Mouse (Mus musculus) right cerebral cortex, postnatal 36 days (tissue): ENCODE measurements at regions not wholly inside any gene's neighbourhood (a gene's known extent, or its start where the extent isn't known, plus 50 kb on each side); places are given as distances from the start of the nearest gene placed in this dataset.

Experiments used
- DNase-seq, 2 experiments: peaks; one replicate each; pipeline ENCODE4 v3.0.0; 2022; ENCODE audit warnings: low spot score in 2 of 2, mixed read lengths in 1 of 2

- no peak for DNase-seq
Measured at GRCm38 (mm10) chr1:90398396-90398975, 194.7 kb downstream of the Ackr3 start.

GRCm38 (mm10) chr1:90403057-90403456 lies 199.3 kb downstream of the Ackr3 start:
- no peak for DNase-seq

- no peak for DNase-seq
Measured at GRCm38 (mm10) chr1:90404717-90405487, 197.9 kb upstream of the Cops8 start.

- no peak for DNase-seq
Measured at GRCm38 (mm10) chr1:90406663-90407062, 196.1 kb upstream of the Cops8 start.

- no peak for DNase-seq
Measured at GRCm38 (mm10) chr1:90408504-90409215, 194.1 kb upstream of the Cops8 start.

- no peak for DNase-seq
Measured at GRCm38 (mm10) chr1:90409236-90409635, 193.5 kb upstream of the Cops8 start.

- DNase-seq: no peak
Measured at GRCm38 (mm10) chr1:90412511-90413045, 190.2 kb upstream of the Cops8 start.

- no peak for DNase-seq
Measured at GRCm38 (mm10) chr1:90414751-90415150, 188.0 kb upstream of the Cops8 start.

GRCm38 (mm10) chr1:90424066-90424821 lies 178.5 kb upstream of the Cops8 start:
- DNase-seq: no peak

GRCm38 (mm10) chr1:90428334-90428733 lies 174.4 kb upstream of the Cops8 start:
- DNase-seq: no peak

GRCm38 (mm10) chr1:90428774-90429173 lies 174.0 kb upstream of the Cops8 start:
- DNase-seq: no peak

- no peak for DNase-seq
Measured at GRCm38 (mm10) chr1:90430480-90430879, 172.3 kb upstream of the Cops8 start.

GRCm38 (mm10) chr1:90431783-90432182 lies 171.0 kb upstream of the Cops8 start:
- no peak for DNase-seq

- DNase-seq: no peak
Measured at GRCm38 (mm10) chr1:90433911-90434310, 168.9 kb upstream of the Cops8 start.

GRCm38 (mm10) chr1:90440638-90441037 lies 162.1 kb upstream of the Cops8 start:
- DNase-seq: no peak

- DNase-seq: no peak
Measured at GRCm38 (mm10) chr1:90441134-90441868, 161.5 kb upstream of the Cops8 start.

GRCm38 (mm10) chr1:90442250-90443240 lies 160.2 kb upstream of the Cops8 start:
- DNase-seq: no peak

GRCm38 (mm10) chr1:90449571-90450226 lies 153.1 kb upstream of the Cops8 start:
- no peak for DNase-seq

- no peak for DNase-seq
Measured at GRCm38 (mm10) chr1:90451942-90452557, 150.7 kb upstream of the Cops8 start.
